Mouse (Mus musculus) embryonic facial prominence, embryonic 13.5 days (tissue): ENCODE measurements around the gene Ap3b1. TPM values are rescaled to one million over a fixed set of nuclear protein-coding genes. Genes with fewer than 3 reads are reported as not detected.

ENCODE experiments used
- ATAC-seq: fragments of 200-750 bp; cut with Nextera tagmentation; 2 replicates; pipeline ENCODE4 v1.8.0; 2017; ENCODE audit warnings: low read depth; ENCODE audit not compliant: insufficient number of reproducible peaks, insufficient read depth, low FRiP score, low TSS enrichment
- H3K27ac ChIP-seq: fragments of 300-500 bp; sonication (generic); 2 replicates; pipeline ENCODE4 v1.5.1; 2015; ENCODE audit warnings: moderate library complexity, mild to moderate bottlenecking, inconsistent platforms
- H3K27me3 ChIP-seq: fragments of 300-500 bp; sonication (generic); 2 replicates; pipeline ENCODE4 v1.6.1; 2015; ENCODE audit warnings: mild to moderate bottlenecking, inconsistent platforms
- H3K36me3 ChIP-seq: fragments of 300-500 bp; sonication (generic); 2 replicates; pipeline ENCODE4 v1.6.1; 2015; ENCODE audit warnings: mild to moderate bottlenecking, inconsistent platforms
- H3K4me1 ChIP-seq: fragments of 300-500 bp; sonication (generic); 2 replicates; pipeline ENCODE4 v1.6.1; 2015; ENCODE audit warnings: inconsistent platforms
- H3K4me2 ChIP-seq: fragments of 300-500 bp; sonication (generic); 2 replicates; pipeline ENCODE4 v1.6.1; 2015; ENCODE audit warnings: moderate library complexity, mild to moderate bottlenecking, inconsistent platforms
- H3K4me3 ChIP-seq: fragments of 300-500 bp; sonication (generic); 2 replicates; pipeline ENCODE4 v1.5.1; 2015; ENCODE audit warnings: mild to moderate bottlenecking, inconsistent platforms
- H3K9ac ChIP-seq: fragments of 300-500 bp; sonication (generic); 2 replicates; pipeline ENCODE4 v1.6.1; 2015; ENCODE audit warnings: mild to moderate bottlenecking, inconsistent platforms
- H3K9me3 ChIP-seq: fragments of 300-500 bp; sonication (generic); 2 replicates; pipeline ENCODE4 v1.6.1; 2016; ENCODE audit warnings: inconsistent platforms
- WGBS: fragments of 180-500 bp; shearing (Covaris S2); methylation state at CpG from one replicate; pipeline ENCODE4 v1.1.7; 2015; ENCODE audit warnings: mixed read lengths; 5-methylcytosine and 5-hydroxymethylcytosine counted together
- polyA plus RNA-seq: library from polyadenylated mRNA; unstranded; fragments of >200 nt; fragmentation: Nextera tagmentation; extraction: Ambion mirVana; gene quantifications from 2 replicates; pipeline ENCODE4 v1.2.1, GENCODE M21; 2015

Ap3b1 gene
- polyA plus RNA-seq, 1 experiment from 2014 or later: 45.7 TPM

- Histone ChIP-seq H3K9ac (no peak overlapping the region), H3K36me3 (no peaks in the 10 kb centered on the region), H3K4me1 (peaks cover 21% of the 10 kb centered on the region), H3K4me3 (no peak overlapping the region), H3K9me3 (no peaks in the 10 kb centered on the region), H3K27ac (no peak overlapping the region), H3K4me2 (no peak overlapping the region), H3K27me3 (peaks cover 39% of the 10 kb centered on the region)
- 80% methylated on average over 8 of the region's 8 CpGs for WGBS
- ATAC-seq: no peak
These were observed 214.6 kb downstream of the Ap3b1 start for GRCm38 (mm10) chr13:94573356-94573755.

DNA sequence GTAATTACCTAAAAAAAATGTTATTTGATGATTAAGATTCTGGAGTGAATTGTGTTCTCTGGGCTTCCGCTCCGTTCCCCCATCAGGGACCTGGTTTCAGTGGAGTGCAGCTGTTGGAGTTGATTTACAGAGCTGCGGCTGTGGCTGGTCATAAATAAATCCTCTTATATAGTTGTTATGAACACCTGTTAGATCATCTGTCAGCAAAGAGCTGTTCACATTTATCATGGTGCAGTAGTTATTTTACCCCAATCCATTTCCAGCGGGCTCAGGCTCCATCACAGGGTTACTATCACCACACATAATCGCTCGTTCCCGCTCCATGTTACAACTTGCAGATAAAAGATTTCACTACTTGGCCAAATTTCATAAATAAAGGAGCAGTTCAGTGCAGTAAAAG, 215.1 kb downstream of the Ap3b1 start:
- H3K27me3 ChIP-seq: peaks cover 39% of the 10 kb centered on the region
- no peak overlapping the region for H3K4me3 ChIP-seq
- H3K9me3 ChIP-seq: no peaks in the 10 kb centered on the region
- H3K27ac ChIP-seq: no peak overlapping the region
- no peak overlapping the region for H3K9ac ChIP-seq
- no peak overlapping the region for H3K4me2 ChIP-seq
- WGBS: 73% methylated on average over 7 of the region's 7 CpGs
- no peak for ATAC-seq
- no peaks in the 10 kb centered on the region for H3K36me3 ChIP-seq
- peaks cover 21% of the 10 kb centered on the region for H3K4me1 ChIP-seq

GRCm38 (mm10) chr13:94575607-94576398, 217.0 kb downstream of the Ap3b1 start:
- H3K9me3 ChIP-seq: no peaks in the 10 kb centered on the region
- 10% methylated on average over 17 of the region's 17 CpGs for WGBS
- H3K4me1 ChIP-seq: peaks cover 21% of the 10 kb centered on the region
- peaks cover 39% of the 10 kb centered on the region for H3K27me3 ChIP-seq
- no peak for ATAC-seq
- no peak overlapping the region for H3K4me2 ChIP-seq
- no peaks in the 10 kb centered on the region for H3K36me3 ChIP-seq
- no peak overlapping the region for H3K4me3 ChIP-seq
- no peak overlapping the region for H3K27ac ChIP-seq
- no peak overlapping the region for H3K9ac ChIP-seq

- no peaks in the 10 kb centered on the region for H3K9me3 ChIP-seq
- no peak overlapping the region for H3K9ac ChIP-seq
- WGBS: 17% methylated on average over 21 of the region's 22 CpGs
- H3K4me1 ChIP-seq: peaks cover 21% of the 10 kb centered on the region
- no peaks in the 10 kb centered on the region for H3K36me3 ChIP-seq
- no peak overlapping the region for H3K4me2 ChIP-seq
- peaks cover 39% of the 10 kb centered on the region for H3K27me3 ChIP-seq
- no peak for ATAC-seq
- H3K27ac ChIP-seq: no peak overlapping the region
- no peak overlapping the region for H3K4me3 ChIP-seq
These were observed 217.8 kb downstream of the Ap3b1 start for GRCm38 (mm10) chr13:94576399-94577176.

DNA sequence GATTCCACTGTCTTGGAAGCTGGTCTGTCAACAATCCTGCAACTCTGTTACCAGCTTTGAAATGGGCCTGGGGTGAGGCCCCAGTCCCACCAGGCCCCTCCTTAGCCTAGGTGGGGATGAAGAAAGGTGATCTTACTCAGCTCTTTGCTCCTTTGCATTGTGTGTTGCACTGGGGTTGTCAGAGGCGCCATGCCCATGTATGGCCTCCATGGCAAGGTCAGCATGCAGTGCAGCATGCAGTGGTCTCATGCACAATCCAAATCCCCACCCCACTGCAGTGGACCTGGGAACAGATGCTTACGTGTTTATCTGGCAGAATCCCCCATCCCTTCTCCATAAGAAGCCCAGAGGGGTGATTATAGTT, 218.4 kb downstream of the Ap3b1 start:
- Histone ChIP-seq H3K36me3 (no peaks in the 10 kb centered on the region), H3K9ac (no peak overlapping the region), H3K4me3 (no peak overlapping the region), H3K4me1 (peaks cover 21% of the 10 kb centered on the region), H3K9me3 (no peaks in the 10 kb centered on the region), H3K27ac (no peak overlapping the region), H3K4me2 (no peak overlapping the region), H3K27me3 (peaks cover 39% of the 10 kb centered on the region)
- 42% methylated on average over 2 of the region's 2 CpGs for WGBS
- ATAC-seq: no peak

DNA sequence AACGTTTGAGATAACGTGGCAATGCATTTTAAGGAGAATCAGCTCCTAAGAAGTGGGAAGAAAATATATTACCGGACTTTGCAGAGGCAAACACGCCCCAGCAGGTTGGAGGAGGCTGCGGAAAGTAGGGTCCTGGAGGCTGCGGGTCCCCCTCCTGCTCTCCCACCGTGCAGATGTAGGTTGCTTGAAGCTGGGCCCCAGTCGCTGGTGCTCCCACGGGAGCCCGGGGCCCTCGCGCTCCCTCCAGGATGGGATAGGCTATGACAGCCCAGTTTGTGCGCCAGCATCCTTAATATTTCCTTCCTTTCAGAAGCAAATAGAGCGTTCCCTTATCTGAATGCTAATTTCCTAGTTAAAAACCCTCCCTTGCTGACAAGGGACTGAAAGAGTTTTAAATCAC, 236.5 kb downstream of the Ap3b1 start:
- Histone ChIP-seq H3K36me3 (no peaks in the 10 kb centered on the region), H3K27ac (no peak overlapping the region), H3K9me3 (no peaks in the 10 kb centered on the region), H3K27me3 (peaks cover 70% of the 10 kb centered on the region), H3K4me1 (peaks cover 15% of the 10 kb centered on the region), H3K4me2 (peak overlapping the region; percentile 72; the same call in 1 of the 2 replicates), H3K9ac (0 out of 2 replicates have a peak overlapping the region, but pooled peaks have one; percentile 58), H3K4me3 (peak overlapping the region; percentile 43)
- 5% methylated on average over 14 of the region's 14 CpGs for WGBS
- no peak for ATAC-seq

GRCm38 (mm10) chr13:94595701-94596361, 237.1 kb downstream of the Ap3b1 start:
- Histone ChIP-seq H3K27ac (no peak overlapping the region), H3K9ac (peak overlapping the region; percentile 58), H3K4me2 (peak overlapping the region; percentile 72), H3K27me3 (peaks cover 70% of the 10 kb centered on the region), H3K9me3 (no peaks in the 10 kb centered on the region), H3K36me3 (no peaks in the 10 kb centered on the region), H3K4me3 (peak overlapping the region; percentile 43), H3K4me1 (peaks cover 15% of the 10 kb centered on the region)
- WGBS: under 1% methylated on average over 38 of the region's 38 CpGs
- ATAC-seq: no peak

- ATAC-seq: no peak
- H3K27me3 ChIP-seq: peaks cover 72% of the 10 kb centered on the region
These were observed 237.8 kb downstream of the Ap3b1 start for GRCm38 (mm10) chr13:94596386-94597033.

GRCm38 (mm10) chr13:94599718-94600117, 241.0 kb downstream of the Ap3b1 start:
- no peak overlapping the region for H3K9ac ChIP-seq
- WGBS: 45% methylated on average over 8 of the region's 8 CpGs
- no peaks in the 10 kb centered on the region for H3K9me3 ChIP-seq
- no peak overlapping the region for H3K4me2 ChIP-seq
- peaks cover 15% of the 10 kb centered on the region for H3K4me1 ChIP-seq
- no peak overlapping the region for H3K4me3 ChIP-seq
- peaks cover 72% of the 10 kb centered on the region for H3K27me3 ChIP-seq
- H3K27ac ChIP-seq: no peak overlapping the region
- no peaks in the 10 kb centered on the region for H3K36me3 ChIP-seq
- ATAC-seq: no peak

More at GRCm38 (mm10) chr13:94596386-94597033, 237.8 kb downstream of the Ap3b1 start:
- peaks cover 15% of the 10 kb centered on the region for H3K4me1 ChIP-seq
- no peaks in the 10 kb centered on the region for H3K9me3 ChIP-seq
- no peak overlapping the region for H3K27ac ChIP-seq
- WGBS: 8% methylated on average over 20 of the region's 20 CpGs
- peak overlapping the region; percentile 58; the same call in 1 of the 2 replicates for H3K9ac ChIP-seq
- peak overlapping the region; percentile 72 for H3K4me2 ChIP-seq
- H3K4me3 ChIP-seq: peak overlapping the region; percentile 43
- H3K36me3 ChIP-seq: no peaks in the 10 kb centered on the region

DNA sequence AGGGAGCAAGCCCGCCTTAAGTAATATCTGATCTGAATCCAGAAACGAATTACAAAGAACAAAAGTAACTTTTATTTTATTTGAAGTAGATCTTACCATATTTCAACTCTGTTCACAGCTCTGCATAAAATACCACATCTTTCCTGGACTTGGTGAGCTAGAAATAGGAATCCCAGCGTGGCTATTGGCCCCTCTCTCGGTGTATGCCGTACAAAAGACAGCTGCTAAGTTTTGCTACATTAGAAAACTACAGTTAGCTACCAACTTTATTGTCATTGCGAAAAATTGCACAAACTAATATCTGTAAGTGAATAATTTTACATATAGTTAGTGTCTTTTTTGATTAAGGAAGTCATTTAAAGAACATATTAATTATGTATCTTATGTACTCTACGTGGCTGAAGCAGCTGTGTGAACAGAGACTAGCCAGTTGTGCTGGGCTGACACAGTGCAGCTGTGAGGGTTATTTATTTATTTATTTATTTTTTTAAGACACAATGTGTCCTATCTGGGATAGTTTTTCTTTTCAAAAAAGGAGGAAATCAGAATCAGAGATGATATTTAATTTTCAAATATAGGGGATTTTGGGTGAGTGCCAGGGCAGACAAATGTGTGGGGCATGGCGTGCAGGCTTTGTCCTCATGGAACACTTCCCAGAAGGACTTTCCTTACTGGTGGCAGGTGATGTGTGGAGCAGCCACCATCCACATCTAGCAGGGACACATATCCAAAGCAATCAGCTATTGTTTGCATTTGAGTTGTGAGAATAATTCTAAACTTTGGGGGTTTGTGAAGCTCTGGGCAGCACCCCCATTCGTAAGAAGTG, 248.5 kb downstream of the Ap3b1 start:
- no peaks in the 10 kb centered on the region for H3K36me3 ChIP-seq
- no peaks in the 10 kb centered on the region for H3K9me3 ChIP-seq
- no peak overlapping the region for H3K4me3 ChIP-seq
- peaks cover 46% of the 10 kb centered on the region for H3K27me3 ChIP-seq
- H3K9ac ChIP-seq: no peak overlapping the region
- H3K27ac ChIP-seq: no peak overlapping the region
- ATAC-seq: no peak
- 75% methylated on average over 9 of the region's 9 CpGs for WGBS
- peaks cover 6% of the 10 kb centered on the region for H3K4me1 ChIP-seq
- H3K4me2 ChIP-seq: no peak overlapping the region
